Mouse (Mus musculus): ENCODE results near the gene Gpx8.

GRCm38 (mm10) chr13:113094618-113095017 lies 48.4 kb upstream of the Gpx8 start:
- no peak for TF ChIP-seq MYOG (IDR thresholded peaks at IDR 0.05; ENCODE audit: control insufficient read depth in 1 of 3, insufficient read depth in 1 of 3, insufficient read length in 2 of 3, low read depth in 2 of 3)
- TF ChIP-seq E2F4 (IDR thresholded peaks at IDR 0.05; ENCODE audit: insufficient read depth): no peak
- TF ChIP-seq POLR2A (IDR thresholded peaks at IDR 0.05; ENCODE audit: insufficient read length, low read depth): no peak
- no peak for TF ChIP-seq REST (IDR thresholded peaks at IDR 0.05; ENCODE audit: insufficient read depth, insufficient read length)
- TF ChIP-seq POLR2AphosphoS2 (IDR thresholded peaks at IDR 0.05; ENCODE audit: insufficient read length, low read depth): no peak
- no peak for TF ChIP-seq SRF (IDR thresholded peaks at IDR 0.05; ENCODE audit: control insufficient read depth, insufficient read length, low read depth)
- no peak for TF ChIP-seq TCF12 (IDR thresholded peaks at IDR 0.05; ENCODE audit: insufficient read depth, poor library complexity, severe bottlenecking)
- TF ChIP-seq USF1 (IDR thresholded peaks at IDR 0.05; ENCODE audit: low read depth): no peak

All from myocyte (in vitro differentiated cells).